Mouse (Mus musculus): ENCODE measurements around the gene E030025P04Rik. TPM values are rescaled to one million over a fixed set of nuclear protein-coding genes. Genes with fewer than 3 reads are reported as not detected.

Gene E030025P04Rik
- not detected for total RNA-seq (2021)

DNA sequence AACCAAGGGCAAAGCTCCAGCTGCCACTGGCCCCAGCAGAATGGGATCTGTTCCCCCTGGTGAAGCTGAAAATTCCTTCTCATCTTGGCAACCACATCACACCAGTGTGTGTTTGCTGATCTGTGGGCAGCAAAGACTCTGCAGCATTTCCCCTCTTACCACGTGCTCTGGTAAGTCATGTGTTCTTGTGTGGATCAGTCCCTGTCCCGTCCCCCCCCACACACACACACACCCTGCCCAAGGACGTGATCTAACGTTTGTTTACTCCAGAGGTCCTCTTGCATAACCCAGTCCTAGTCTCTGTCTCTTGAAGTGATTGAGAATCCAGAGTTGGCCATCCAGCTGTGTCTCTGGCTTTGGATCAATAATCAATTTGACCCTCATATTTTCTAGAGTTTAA is at the start of gene E030025P04Rik:
Gene E030025P04Rik, minus strand, starts transcription at position 134 of the 400 bp plus-strand sequence.
- DNase-seq, result no peak

DNA sequence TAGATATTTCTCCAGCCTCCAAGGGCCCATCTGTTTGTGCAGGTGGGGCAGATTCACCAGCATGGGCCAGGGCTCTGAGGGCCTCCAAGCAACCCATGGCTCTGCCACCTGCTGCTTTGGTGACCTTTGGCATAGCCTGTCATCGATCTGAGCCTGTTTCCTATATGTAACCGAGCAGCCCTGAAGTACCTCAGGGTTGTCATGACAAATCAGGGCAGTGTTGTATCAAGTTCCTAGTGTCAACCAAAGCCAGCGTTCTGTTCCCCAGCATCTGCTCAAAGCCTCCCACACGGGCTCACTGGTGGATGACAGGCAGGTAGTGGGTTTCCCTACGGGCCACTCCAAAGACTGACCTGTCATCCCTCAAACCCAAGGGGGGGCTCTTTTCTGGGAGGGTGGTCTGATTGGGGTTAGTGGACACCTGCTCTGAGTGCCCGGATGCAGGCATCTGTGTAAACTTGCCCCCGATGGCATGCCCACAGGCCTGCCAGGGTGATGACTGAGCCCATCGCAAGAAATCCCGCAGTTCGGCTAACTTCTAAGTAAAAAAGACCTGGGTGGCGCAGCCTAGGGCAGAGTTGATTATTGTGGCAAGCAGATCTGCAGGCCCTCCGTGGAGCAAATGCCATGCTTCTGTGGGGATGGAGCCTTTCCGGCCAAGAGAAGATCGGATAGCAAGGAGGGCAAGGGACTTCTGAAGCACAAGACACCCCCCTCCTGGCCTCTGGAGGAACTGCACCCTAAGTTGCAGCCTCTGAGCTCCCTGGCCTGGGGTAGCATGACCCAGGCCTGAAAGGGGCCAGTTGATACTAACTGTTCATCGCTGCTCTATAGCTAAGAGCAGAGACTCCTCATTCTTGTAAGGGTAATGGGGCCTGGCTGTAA is 48.7 kb upstream of the E030025P04Rik start:
- peak; percentile 53 to 63 for DNase-seq

DNA sequence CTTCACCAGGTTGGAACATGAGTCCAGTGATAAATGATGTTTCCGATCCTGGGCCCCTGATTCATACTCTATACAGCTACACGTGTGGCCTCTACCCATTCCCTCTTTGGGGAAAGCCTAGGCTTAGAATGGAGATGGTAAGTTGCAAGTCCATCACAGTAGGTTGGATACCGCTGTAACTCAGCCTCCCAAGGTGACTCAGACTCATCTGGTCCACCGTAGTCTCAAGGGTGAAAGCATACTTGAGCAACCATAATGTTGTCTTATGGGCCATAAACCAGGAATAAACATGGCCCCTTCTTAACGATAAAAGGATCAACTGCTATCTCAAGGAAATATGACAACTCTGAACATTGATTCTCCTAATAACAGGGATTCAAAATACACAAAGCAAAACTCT is 44.1 kb upstream of the E030025P04Rik start:
- no peak for DNase-seq

DNA sequence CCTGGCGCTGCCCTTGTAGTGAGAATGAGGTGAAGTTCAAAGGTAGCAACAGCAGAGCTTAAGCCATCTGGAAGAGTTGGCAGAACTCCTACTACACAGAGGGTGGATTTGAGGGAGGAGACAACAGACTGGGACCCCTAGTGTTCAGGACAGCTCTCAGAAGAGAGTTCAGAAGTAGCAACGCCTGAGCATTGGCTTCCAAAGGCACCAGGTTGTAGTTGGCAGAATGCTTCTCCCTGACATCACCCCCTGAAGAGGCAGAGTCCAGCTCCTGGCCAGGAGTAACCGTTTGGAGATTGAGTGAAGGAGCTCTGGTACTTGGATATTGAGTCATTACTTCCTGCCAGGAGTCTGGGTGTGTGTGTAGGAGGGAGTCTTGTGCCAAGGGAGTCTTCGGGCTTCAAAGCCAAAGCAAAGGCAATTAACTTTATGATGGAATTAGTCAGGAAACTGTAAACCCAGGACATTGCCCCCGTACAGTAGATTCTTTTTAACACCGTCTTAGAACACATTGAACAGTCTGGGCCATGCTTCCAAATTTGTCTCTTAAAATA is 43.5 kb upstream of the E030025P04Rik start:
- DNase-seq, result no peak

DNA sequence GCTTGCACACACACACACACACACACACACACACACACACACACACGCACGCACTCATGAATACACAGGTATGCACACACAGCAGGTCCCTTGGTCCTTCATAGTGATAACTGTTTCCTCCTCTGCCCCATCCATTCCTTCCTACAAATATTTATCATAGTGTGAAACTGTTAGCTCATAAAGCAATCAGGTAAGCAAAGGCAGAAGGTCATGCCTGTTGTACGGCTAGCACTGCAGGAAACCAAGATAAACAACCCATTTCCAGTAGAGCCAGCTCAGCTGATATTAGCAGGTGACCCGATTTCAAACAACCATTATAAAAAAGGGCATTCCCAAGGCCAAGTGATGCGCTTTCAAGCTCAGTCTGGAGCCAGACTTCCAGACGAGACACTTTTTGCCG is 36.9 kb upstream of the E030025P04Rik start:
- no peak for DNase-seq

DNA sequence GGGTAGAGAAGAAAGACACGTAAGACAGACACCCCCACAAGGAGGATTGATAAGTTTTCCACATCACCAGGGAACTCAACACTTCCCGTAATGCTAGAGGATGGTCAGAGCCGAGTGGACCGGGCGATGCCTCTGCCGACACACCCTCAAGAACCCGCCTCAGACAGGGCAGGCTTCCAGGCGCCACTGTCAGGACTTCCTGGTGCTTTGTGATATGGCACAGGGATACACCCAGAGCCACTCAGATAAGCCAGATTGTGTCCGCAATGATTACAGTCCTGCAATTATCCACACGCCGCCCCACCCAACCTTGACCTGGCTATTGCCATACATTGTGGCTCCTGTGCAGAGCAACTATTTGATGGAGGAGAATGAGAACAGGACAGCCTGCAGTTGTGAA is 36.1 kb upstream of the E030025P04Rik start:
- DNase-seq, result no peak

DNA sequence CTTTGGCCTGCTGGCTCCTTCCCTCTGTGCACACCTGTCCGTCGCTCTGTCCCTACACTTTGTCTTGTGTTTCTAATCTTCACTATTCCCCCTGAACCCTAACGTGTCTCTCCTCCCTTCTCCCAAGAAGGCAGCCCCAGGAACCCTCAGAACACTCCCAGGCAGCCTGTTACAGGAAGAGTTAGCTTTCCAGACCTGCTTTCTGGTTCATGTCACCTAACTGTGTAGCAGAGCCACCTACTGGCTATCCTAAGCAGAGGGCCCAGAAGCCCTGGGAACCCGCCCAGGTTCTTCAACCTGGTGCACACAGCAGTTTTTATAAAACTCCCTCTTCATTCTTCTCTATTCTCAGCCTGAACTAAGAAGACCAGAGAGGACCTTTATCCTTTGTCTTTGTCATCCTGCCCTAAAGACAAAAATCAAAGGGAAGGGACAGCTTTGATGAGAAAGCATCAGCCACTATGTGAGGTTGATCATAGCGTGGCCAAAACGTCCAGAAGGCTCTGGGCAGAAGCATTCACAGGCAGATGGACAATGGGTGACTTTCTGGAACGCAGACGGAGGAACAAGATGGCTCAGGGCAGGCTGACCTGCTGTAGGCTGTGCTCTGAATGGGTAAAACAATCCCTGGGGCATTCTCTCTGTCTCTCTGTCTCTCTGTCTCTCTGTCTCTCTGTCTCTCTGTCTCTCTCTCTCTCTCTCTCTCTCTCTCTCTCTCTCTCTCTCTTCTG is 34.8 kb upstream of the E030025P04Rik start:
- DNase-seq, result peak; percentile 15 to 40

DNA sequence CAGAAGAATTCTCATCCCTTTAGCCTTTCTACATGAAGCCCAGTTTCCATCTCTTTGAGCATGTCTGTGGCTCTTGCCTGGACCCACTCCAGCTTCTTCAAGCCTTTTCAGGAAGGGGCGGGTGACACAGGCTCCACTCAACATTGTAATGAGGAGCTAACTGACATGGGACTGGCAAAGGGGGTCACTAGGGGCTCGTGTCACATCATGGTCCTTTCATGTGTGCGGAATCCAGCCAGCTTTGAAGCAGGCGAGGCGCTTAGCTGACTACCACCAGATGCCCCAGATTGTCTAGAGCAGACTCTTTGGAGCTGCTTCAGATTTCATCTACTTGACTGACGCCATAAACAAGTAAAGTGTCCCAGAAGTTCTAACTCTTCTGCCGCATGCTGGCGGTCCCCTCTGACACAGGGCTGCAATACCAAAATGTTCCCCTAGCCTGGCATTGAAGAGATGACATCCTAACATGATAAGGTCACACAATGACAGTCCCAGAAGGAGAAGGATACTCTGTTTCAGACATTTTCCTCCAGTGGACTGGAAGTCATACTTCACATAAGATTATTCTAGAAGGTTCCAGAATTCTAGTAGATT is 31.3 kb upstream of the E030025P04Rik start:
- no peak for DNase-seq

DNA sequence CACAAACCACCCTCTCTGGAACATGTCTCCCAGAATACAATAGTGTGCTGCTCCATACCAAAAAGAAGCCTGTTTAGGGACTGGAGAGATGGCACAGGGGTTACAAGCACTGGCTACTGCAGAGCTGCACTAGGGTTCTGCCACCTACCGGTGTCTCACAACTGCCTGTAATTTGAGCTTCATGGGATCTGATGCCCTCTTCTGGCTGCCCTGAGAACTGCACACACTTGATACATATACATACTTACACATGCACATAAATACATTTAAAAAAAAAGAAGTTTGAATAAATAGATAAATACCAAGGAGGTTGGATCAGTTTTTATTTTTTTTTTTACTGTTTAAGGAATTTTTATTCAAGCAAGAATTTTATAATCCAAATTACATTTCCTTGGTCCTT is 28.1 kb upstream of the E030025P04Rik start:
- no peak for DNase-seq

DNA sequence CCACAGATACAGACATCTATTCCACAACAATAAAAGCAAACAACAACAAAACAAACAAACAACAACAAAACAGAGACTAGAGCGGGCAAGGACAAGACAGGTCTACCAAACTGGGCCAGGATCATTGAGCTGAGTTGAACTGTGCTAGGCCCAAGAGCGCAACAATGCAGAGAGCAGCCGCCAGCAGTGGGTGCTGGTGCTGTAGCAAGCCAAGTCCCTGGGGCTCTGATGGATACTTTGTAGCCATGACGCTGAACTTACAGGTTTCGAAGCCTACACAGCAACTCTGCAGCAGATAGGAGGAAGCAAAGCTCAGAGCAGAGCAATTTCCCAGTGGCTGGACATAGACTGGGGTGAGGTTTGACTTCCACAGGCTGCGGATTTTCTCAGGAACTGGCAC is 26.6 kb upstream of the E030025P04Rik start:
- DNase-seq, result no peak

DNA sequence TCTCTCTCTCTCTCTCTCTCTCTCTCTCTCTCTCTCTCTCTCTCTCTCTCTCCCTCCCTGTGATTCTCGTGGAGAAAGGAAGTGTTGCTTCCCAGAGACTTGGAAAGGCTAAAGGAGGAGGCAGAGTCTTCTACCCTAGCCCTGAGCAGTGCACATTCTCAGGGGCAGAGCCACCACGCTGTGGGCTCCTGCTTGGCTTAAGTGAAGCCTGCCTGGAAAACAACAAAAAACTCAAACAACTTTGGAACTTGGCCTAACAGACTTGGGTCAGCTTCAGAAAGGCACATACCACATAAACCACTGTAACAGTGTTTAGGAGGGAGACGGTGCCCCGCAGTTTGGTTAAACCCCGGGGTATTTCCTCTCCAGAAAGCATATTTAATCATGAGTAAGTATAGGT is 13.5 kb upstream of the E030025P04Rik start:
- no peak for DNase-seq

DNA sequence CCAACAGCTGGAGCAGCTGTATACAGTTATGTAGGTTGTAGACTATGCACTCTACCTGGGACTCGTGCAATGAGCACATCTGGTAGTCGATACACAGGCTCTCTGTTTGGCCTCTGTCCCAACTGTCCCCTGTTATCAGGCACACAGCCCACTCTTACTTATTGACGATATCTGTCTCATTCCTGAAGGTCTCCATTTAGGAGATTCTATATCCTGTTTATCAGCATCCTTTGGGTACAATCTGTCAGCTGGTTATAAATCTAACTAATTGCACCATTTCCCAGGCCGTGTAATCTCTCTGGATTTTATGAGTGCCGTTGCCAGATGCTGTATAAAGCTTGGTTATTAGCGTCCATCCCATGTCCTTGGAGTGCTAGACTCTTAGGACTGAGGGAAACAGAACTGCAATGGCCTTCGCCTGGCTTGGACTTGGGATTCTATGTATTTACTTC is 747 bp upstream of the E030025P04Rik start:
- DNase-seq, result no peak

DNA sequence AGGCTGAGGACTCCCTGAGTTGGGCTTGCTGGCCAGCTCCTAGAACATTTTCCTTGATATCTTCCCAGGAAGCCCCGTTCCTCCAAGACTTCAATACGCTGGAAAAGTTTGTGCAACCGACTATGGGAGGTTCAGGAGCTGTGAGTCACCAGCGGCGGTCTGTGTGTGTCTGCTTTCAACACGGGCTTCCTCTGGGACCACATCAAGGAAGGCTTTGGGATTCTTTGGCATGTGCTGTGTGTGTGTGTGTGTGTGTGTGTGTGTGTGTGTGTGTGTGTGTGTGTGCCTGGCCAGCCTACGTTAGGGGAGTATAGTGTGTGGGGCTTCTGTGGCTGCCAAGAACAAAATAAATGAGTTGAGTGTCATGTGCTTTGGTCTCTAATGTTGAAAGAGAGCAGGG is 17.7 kb downstream of the E030025P04Rik start:
- no peak for DNase-seq

DNA sequence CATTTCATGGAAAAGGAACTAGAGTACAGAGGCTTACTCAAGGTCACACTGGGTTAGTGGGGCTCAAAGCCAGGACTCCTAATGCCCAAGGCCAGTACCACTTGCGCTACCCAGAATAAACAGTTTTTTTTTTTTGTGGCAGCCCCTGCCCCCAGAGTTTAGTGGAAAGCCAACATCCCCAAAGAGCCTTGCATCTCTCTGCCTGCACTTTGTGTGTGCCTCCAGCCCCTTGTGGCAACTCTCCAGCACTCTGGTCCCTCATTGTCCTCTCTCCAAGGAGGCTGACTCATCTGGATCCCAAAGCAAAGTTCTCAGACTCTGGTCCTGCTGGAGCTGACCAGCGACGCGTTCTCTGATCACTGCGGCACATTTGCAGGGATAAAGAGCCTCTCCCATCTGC is 18.7 kb downstream of the E030025P04Rik start:
- DNase-seq, result no peak

DNA sequence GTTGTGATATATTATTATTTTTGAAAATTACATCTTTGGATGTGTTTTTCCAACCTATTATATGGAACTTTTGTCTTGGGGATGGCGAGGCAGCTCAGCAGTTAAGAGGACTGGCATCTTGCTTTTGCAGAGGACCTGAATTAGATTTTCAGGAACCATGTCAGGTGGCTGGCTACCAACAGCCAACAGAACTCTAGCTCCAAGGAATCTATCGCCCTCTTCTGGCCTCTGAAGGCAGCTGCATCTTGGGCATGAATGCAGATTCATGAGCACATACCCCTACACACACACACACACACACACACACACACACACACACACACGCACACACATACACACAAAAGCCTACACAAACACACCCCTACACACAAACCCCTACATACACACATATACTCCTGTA is 19.9 kb downstream of the E030025P04Rik start:
- DNase-seq, result no peak

DNA sequence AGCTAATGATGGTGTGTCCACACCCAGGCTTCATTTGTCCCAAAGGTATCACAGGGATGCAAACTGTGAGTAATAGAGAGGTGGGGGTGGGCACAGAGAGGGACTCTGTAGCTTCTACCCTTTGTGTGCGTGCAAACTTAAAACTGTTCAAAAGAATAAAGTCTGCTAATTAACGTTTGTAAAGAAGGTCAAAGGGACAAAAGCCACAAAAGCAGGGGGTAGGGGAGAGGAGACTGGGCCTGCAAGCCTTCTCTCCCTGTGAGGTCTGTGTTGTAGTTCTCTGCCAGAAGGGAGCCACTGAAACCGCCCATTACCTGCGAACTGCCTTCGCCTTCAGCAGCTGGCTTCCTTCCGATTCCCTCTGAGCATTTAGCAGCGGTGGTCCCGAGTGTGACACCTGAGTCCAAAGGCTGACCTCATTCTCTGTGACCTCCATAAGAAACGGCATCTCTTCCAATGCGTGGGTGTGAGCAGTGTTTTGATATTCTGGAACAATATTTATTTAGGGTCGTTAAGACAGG is 34.3 kb downstream of the E030025P04Rik start:
- no peak for DNase-seq

DNA sequence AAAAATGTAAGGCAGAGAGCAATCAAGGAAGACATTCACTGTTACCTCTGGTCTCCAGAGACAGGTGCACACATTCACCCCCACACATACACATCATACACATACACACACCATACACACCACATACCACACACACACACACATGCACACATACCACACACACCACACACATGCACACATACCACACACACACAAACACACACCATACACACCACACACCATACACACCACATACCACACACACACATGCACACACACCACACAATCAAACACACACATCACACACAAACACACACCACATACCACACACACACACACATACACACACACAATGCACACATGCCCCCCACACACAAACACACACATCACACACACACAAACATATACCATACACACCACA is 35.1 kb downstream of the E030025P04Rik start:
- DNase-seq, result no peak

DNA sequence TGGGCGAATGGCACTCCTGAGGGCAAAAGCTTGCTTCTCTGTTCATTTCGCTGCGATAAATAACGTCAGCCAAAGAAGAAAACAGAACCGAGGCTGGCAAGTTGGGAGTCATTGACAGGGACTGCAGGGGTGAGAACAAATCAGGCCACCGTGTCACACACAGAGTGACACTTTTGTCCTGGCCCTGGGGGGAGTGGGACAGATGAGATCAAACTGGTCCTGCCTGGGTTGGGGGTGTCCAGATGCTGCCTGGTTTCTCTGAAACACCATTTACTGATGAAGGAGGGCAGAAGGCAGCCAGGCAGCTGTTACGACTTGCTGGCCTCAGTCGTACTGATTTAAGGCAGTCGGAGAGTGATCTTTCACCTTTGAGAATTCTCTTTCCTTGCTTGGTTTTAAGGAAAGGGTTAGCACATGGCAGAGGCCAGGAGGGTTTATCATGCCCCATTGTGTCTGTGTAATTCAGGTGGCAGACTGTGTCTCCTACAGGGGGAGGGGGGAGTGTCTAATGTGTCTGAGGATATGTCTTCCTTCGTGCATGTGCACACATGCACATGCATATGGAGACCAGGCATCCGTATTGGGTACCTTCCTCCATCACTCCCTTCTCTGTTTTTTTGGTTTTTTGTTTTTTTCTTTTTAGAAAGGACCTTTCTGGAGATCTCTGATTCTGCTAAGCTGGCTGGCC is 36.5 kb downstream of the E030025P04Rik start:
- no peak for DNase-seq

DNA sequence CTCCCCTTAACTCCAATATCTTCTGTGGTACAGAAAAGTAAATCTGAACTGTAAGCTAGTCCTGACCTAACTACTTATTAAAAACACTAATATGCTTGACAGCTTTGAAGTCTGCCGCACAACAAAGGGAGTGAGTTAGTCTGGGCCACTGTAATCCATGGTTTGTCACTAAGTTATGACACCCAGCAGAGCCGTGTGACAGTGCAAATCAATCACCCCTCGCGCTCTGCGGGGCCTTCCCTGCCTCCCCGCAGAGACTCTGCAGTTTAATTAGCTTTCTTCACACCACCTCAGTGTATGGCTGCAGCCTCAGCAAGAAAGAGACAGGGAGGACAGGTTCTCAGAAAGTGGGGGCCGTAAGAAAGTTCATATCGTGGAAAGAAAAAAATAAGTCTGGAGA is 37.4 kb downstream of the E030025P04Rik start:
- no peak for DNase-seq

DNA sequence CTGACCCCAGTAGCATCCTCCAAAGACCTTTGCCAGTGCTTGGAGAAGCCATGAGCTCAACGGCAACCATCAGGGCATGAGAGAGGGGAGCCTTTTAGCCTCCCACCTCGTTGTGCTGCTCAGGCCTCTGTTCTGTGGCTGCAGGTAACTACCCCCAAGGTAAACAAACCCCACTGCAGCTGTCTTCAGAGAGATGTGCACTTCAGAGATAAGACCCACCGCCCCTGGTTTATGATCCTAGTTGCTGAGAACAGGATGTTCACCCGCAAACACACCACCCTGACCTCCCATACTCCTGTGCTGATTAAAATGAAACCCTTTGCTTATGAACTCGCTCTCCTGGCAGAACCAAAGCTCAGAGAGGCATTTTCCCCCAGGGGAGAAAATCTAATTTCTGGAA is 38.0 kb downstream of the E030025P04Rik start:
- no peak for DNase-seq

DNA sequence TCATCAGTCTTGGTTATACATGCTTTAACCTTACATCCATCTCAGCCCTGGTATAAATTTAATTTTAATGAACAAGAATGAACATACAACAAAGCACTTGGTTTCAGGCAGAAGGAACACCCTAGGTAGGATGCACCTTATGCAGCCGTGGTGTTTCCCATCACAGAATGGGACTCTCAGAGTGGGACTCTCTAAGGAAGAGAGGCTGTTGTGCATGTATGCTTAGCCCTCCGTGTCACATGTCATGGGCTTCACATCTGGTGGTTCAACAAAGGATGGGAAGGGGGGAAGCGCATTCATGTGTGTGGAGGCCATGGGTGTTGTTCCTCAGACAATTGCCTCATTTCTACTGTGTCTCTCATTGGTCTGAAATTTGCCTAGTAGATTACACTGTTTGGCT is 40.8 kb downstream of the E030025P04Rik start:
- no peak for DNase-seq

DNA sequence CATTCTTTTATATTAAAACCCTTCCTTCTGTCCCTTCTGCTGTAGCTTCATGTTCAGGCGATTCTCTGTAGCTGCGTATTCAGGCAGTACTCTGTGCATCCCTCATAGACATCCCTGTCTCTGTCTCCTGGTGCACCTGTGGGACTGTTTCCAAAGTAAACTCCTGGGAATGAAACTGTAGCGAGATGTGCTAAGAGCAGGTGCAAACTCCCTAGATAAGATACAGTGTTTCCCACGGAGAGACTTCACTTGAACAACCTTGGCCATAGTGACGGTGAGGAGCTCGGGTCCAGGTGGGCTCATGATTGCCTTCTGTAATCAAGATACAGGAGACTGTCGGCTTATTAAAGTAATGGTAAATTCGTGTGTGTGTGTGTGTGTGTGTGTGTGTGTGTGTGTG is 41.5 kb downstream of the E030025P04Rik start:
- DNase-seq, result no peak

Data from layer of hippocampus, postnatal 36 days (tissue).